Mouse (Mus musculus) testis, adult 2 months (tissue): ENCODE measurements at regions not wholly inside any gene's neighbourhood (a gene's known extent, or its start where the extent isn't known, plus 50 kb on each side); places are given as distances from the start of the nearest gene placed in this dataset.

Experiments
- CTCF ChIP-seq: fragments of 200-500 bp; IDR thresholded peaks from 2 replicates; pipeline ENCODE4 v1.5.1; 2012; ENCODE audit warnings: low read depth, mild to moderate bottlenecking, inconsistent platforms, low read length, moderate library complexity; ENCODE audit not compliant: control insufficient read depth, insufficient read depth, insufficient replicate concordance
- POLR2A ChIP-seq: fragments of 200-500 bp; IDR thresholded peaks from 2 replicates; pipeline ENCODE4 v1.6.1; 2012; ENCODE audit warnings: low read depth, mild to moderate bottlenecking, inconsistent platforms, low read length, moderate library complexity; ENCODE audit not compliant: control insufficient read depth

DNA sequence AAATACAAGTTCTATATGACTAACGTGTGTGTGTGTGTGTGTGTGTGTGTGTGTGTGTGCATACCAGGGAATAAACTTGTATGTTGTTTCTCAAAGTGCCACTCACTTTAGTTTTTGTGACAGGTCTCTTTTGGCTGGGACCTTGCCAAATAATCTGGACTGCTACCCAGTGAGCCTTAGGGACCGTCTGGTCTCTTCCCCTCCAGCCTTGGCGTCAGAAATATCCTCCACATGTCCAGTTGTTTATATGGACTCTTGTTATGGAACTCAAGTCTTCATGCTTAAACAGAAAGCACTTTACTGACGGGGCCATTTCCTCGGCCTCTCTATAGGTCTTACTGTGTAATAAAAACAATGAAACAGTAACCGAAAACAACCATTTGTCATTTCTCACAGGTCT lies 394.4 kb downstream of the Prdm2 start:
- no peak for TF ChIP-seq CTCF
- TF ChIP-seq POLR2A = no peak
